Mouse (Mus musculus) bone marrow macrophage, adult 2 months (primary cell): ENCODE measurements around the gene Enox2. TPM values are rescaled to one million over a fixed set of nuclear protein-coding genes. Genes with fewer than 3 reads are reported as not detected.

Experiments used
- H3K27ac ChIP-seq: 2 replicates; pipeline ENCODE4 v1.5.1; 2012; ENCODE audit warnings: low read depth, low read length; ENCODE audit not compliant: insufficient read depth
- H3K4me1 ChIP-seq: 2 replicates; pipeline ENCODE4 v1.6.1; 2012; ENCODE audit warnings: low read length; ENCODE audit not compliant: control insufficient read depth, insufficient read depth
- H3K4me3 ChIP-seq: 2 replicates; pipeline ENCODE4 v1.5.1; 2012; ENCODE audit warnings: mild to moderate bottlenecking, low read length, moderate library complexity; ENCODE audit not compliant: insufficient read depth
- CTCF ChIP-seq: IDR thresholded peaks from 2 replicates; pipeline ENCODE4 v1.5.1; 2012; ENCODE audit warnings: low read depth, mild to moderate bottlenecking, low read length, moderate library complexity
- POLR2A ChIP-seq: IDR thresholded peaks from 2 replicates; pipeline ENCODE4 v1.6.1; 2012; ENCODE audit warnings: mild to moderate bottlenecking, low read depth, low read length, borderline replicate concordance
- polyA plus RNA-seq: library from polyadenylated mRNA; stranded (reverse); fragments of >200 nt; gene quantifications from 2 replicates; pipeline ENCODE4 v1.2.4, GENCODE M21; 2012; ENCODE audit not compliant: missing spikeins, insufficient read depth, insufficient read length

Gene Enox2
- polyA plus RNA-seq, 1 experiment: 24.9 TPM

DNA sequence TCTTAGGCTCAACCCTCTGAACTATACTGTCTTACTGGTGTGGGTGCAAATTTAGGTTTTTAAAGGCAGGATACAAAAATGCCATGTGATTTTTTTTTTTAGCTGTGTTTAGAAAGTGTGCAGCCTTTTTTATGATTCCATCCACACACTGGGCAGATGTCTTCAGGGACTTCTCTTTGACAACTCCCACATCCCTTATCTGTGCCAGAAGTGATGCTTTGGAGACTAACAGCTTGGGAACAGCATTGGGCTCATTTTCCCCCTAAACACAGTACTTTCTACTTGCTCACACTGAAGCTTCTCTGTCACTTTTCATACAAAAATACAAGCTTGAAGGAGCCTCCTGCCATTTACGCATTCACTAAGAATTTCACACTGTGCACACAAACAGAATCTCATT is 282.4 kb downstream of the Enox2 start:
- no peak for TF ChIP-seq CTCF
- TF ChIP-seq POLR2A: no peak
- Histone ChIP-seq H3K4me3 (no peak overlapping the region), H3K27ac (no peak overlapping the region), H3K4me1 (no peaks in the 10 kb centered on the region)

DNA sequence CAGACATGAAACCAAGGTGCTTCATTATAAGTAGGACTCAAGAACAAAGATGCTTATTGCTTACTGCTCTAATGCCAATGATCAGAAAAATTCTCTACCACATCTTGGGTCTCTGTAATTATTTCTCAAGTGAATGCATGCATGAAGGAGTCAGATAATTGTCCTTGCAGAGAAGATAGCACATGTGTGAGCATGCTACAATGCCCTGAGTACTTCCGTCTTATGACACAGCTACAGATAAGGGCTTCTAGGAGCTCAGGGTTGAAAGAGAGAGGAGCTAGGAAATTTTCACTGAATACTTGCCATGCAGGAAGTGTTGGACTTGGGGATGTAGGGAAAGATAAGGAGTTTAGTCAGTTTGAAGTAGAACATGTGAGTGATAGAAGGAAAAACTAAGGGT is 285.2 kb downstream of the Enox2 start:
- Histone ChIP-seq H3K4me1 (no peaks in the 10 kb centered on the region), H3K4me3 (no peak overlapping the region), H3K27ac (no peak overlapping the region)
- TF ChIP-seq POLR2A (no peak), CTCF (no peak)

DNA sequence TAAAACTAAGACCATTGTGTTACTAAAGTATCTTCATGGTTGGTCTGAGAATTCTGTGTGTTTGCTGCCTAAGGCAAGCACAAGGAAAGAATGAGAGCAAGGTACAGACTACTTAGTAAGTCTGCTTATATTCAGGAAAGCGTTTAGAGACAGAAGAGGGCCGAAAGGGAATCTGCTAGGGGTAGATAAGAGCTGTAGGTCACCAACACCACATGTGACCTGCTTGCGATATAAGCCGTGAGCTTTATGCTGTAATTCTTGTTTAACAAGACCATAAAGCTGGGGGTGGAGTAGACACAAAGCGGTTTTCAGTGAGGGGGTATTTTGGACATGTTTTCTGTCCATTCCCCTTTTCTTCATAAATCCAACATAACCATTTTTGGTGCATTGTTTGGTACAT is 302.4 kb downstream of the Enox2 start:
- TF ChIP-seq POLR2A: no peak
- TF ChIP-seq CTCF: no peak
- Histone ChIP-seq H3K4me3 (no peak overlapping the region), H3K27ac (no peak overlapping the region), H3K4me1 (no peaks in the 10 kb centered on the region)

DNA sequence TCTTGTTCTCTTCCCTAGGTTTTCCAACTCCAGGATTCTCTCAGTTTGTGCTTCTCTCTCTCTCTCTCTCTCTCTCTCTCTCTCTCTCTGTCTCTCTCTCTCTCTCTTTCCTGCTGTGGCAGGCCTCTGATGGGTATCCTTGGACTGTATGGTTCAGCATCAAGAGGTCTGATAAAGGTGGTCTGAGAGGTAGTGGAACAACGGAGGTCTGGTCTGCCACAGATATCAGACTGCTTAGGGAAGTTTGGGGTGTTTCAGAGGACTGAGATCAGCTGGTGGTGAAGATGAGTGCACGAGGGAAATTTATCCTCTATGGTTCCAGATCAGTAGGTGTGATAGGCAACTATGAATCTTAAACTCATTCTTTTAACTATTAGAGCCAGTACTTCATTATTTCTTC is 303.6 kb downstream of the Enox2 start:
- H3K4me3 ChIP-seq: no peak overlapping the region
- TF ChIP-seq POLR2A (no peak), CTCF (no peak)
- H3K4me1 ChIP-seq: no peaks in the 10 kb centered on the region
- no peak overlapping the region for H3K27ac ChIP-seq

Other genes starting within 250 kb of the Enox2 start
- gene Arhgap36, start 175.7 kb upstream of the Enox2 start, polyA plus RNA-seq: not detected in 2 replicates